Mouse (Mus musculus) bone marrow, adult 2 months (tissue): Measurements from ENCODE around the gene Fam126b.

Source experiments
- CTCF ChIP-seq: fragments of 200-500 bp; IDR thresholded peaks from 2 replicates; pipeline ENCODE4 v1.5.1; 2011; ENCODE audit warnings: low read length, control low read depth; ENCODE audit not compliant: control insufficient read depth, insufficient read depth
- POLR2A ChIP-seq: fragments of 200-500 bp; IDR thresholded peaks from 2 replicates; pipeline ENCODE4 v1.6.1; 2011; ENCODE audit warnings: low read depth, mild to moderate bottlenecking, control low read depth, low read length, borderline replicate concordance; ENCODE audit not compliant: control insufficient read depth

DNA sequence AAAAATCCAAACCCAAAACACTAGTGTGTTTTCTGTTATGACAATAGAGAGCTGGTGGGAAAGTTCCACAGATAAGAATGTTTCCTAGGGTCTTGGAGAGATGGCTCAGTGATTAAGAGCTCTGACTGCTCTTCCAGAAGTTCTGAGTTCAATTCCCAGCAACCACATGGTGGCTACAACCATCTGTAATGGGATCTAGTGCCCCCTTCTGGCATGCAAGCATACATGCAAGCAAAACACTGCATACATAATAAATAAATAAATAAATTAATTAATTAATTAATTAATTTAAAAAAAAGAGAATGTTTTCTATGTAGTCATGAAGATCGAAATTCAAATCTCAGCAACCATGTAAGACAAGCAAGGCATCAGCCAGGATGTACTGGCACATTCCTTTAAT is 87.4 kb downstream of the Fam126b start:
- no peak for TF ChIP-seq POLR2A
- no peak for TF ChIP-seq CTCF
